Mouse (Mus musculus): ENCODE results near the gene Ecsit. TPM values are rescaled to one million over a fixed set of nuclear protein-coding genes. Genes with fewer than 3 reads are reported as not detected.

Ecsit gene
- polyA plus RNA-seq, 1 experiment from 2014 or later: 21.9 TPM

Small RNAs within 50 kb of the gene (microRNA-seq; reads per million reads assigned to microRNA genes)
- gene Mir7084: not detected

Other genes starting within 250 kb of the Ecsit start
- gene Angptl8, start 249.9 kb downstream of the Ecsit start, polyA plus RNA-seq (2015; fragmentation: Nextera tagmentation; extraction: Ambion mirVana): 35.0 and 42.9 TPM in 2 replicates
- gene Dock6, start 232.8 kb downstream of the Ecsit start, polyA plus RNA-seq (2015; fragmentation: Nextera tagmentation; extraction: Ambion mirVana): 4.2 and 5.6 TPM in 2 replicates
- gene Rab3d, start 167.2 kb downstream of the Ecsit start, polyA plus RNA-seq (2015; fragmentation: Nextera tagmentation; extraction: Ambion mirVana): 12.0 and 13.1 TPM in 2 replicates
- gene Ccdc159, start 158.0 kb downstream of the Ecsit start, polyA plus RNA-seq (2015; fragmentation: Nextera tagmentation; extraction: Ambion mirVana): 0.99 and 1.5 TPM in 2 replicates
- gene Tmem205, start 157.9 kb downstream of the Ecsit start, polyA plus RNA-seq (2015; fragmentation: Nextera tagmentation; extraction: Ambion mirVana): 137 and 160 TPM in 2 replicates
- gene Plppr2, start 148.4 kb downstream of the Ecsit start, polyA plus RNA-seq (2015; fragmentation: Nextera tagmentation; extraction: Ambion mirVana): 1.2 and 1.5 TPM in 2 replicates
- 2.2 and 2.5 TPM in 2 replicates for gene Swsap1, start 129.7 kb downstream of the Ecsit start, polyA plus RNA-seq (2015; fragmentation: Nextera tagmentation; extraction: Ambion mirVana)
- 124 and 142 TPM in 2 replicates for gene Epor, start 121.9 kb downstream of the Ecsit start, polyA plus RNA-seq (2015; fragmentation: Nextera tagmentation; extraction: Ambion mirVana)
- 0.10 and 0.13 TPM in 2 replicates for gene Rgl3, start 96.0 kb downstream of the Ecsit start, polyA plus RNA-seq (2015; fragmentation: Nextera tagmentation; extraction: Ambion mirVana)
- not detected in 2 replicates for gene Ccdc151, start 82.8 kb downstream of the Ecsit start, polyA plus RNA-seq (2015; fragmentation: Nextera tagmentation; extraction: Ambion mirVana)
- gene Prkcsh, start 82.6 kb downstream of the Ecsit start, polyA plus RNA-seq (2015; fragmentation: Nextera tagmentation; extraction: Ambion mirVana): 50.6 and 57.5 TPM in 2 replicates
- 0.02 and 0.05 TPM in 2 replicates for gene Elavl3, start 33.4 kb downstream of the Ecsit start, polyA plus RNA-seq (2015; fragmentation: Nextera tagmentation; extraction: Ambion mirVana)
- gene Gm49318, start 14.2 kb downstream of the Ecsit start, polyA plus RNA-seq (2015; fragmentation: Nextera tagmentation; extraction: Ambion mirVana): not detected in 2 replicates
- gene Zfp653, start 14.1 kb downstream of the Ecsit start, polyA plus RNA-seq (2015; fragmentation: Nextera tagmentation; extraction: Ambion mirVana): 4.9 and 6.6 TPM in 2 replicates
- gene Cnn1, start 13.8 kb upstream of the Ecsit start, polyA plus RNA-seq (2015; fragmentation: Nextera tagmentation; extraction: Ambion mirVana): 0.96 and 1.4 TPM in 2 replicates
- 88.8 and 89.4 TPM in 2 replicates for gene Elof1, start 31.7 kb upstream of the Ecsit start, polyA plus RNA-seq (2015; fragmentation: Nextera tagmentation; extraction: Ambion mirVana)
- 221 and 246 TPM in 2 replicates for gene Acp5, start 50.3 kb upstream of the Ecsit start, polyA plus RNA-seq (2015; fragmentation: Nextera tagmentation; extraction: Ambion mirVana)
- 29.4 and 35.6 TPM in 2 replicates for gene Pigyl, start 71.4 kb upstream of the Ecsit start, polyA plus RNA-seq (2015; fragmentation: Nextera tagmentation; extraction: Ambion mirVana)
- gene Zfp872, start 102.7 kb upstream of the Ecsit start, polyA plus RNA-seq (2015; fragmentation: Nextera tagmentation; extraction: Ambion mirVana): 0.02 and 0.03 TPM in 2 replicates
- gene Zfp809, start 140.3 kb upstream of the Ecsit start, polyA plus RNA-seq (2015; fragmentation: Nextera tagmentation; extraction: Ambion mirVana): 6.8 and 7.4 TPM in 2 replicates
- gene Zfp599, start 174.5 kb upstream of the Ecsit start, polyA plus RNA-seq (2015; fragmentation: Nextera tagmentation; extraction: Ambion mirVana): 1.2 and 1.4 TPM in 2 replicates
- 2.5 and 2.7 TPM in 2 replicates for gene Zfp810, start 222.2 kb upstream of the Ecsit start, polyA plus RNA-seq (2015; fragmentation: Nextera tagmentation; extraction: Ambion mirVana)